Mouse (Mus musculus): Measurements from ENCODE around the gene Clec2l.

- TF ChIP-seq CTCF (IDR thresholded peaks at IDR 0.05) (no peak), POLR2A (IDR thresholded peaks at IDR 0.05; ENCODE audit: insufficient read depth, low read depth, low read length) (no peak)
Observed at GRCm38 (mm10) chr6:38715881-38716280, 53.0 kb downstream of the Clec2l start.
